Mouse (Mus musculus) MEL (cell line): ENCODE results near the gene Kdm1a.

Experiments used
- CTCF ChIP-seq, 3 experiments: IDR thresholded peaks in 2 of 3; conservative IDR thresholded peaks in 1 of 3; 2 replicates each; pipeline ENCODE4 v1.5.1; 2011 to 2012; ENCODE audit warnings: low read length in 3 of 3, low read depth in 2 of 3, mild to moderate bottlenecking in 2 of 3, improper control_type of control experiment in 1 of 3, inconsistent platforms in 1 of 3, mixed read lengths in 1 of 3, moderate library complexity in 1 of 3; ENCODE audit not compliant: control insufficient read depth in 1 of 3, insufficient read depth in 1 of 3, poor library complexity in 1 of 3, severe bottlenecking in 1 of 3
- EP300 ChIP-seq, 2 experiments: IDR thresholded peaks; 2 replicates each; pipeline ENCODE4 v1.6.1; 2011; ENCODE audit warnings: improper control_type of control experiment in 2 of 2, low read length in 2 of 2, low read depth in 1 of 2, mild to moderate bottlenecking in 1 of 2
- JUND ChIP-seq: IDR thresholded peaks from 2 replicates; pipeline ENCODE4 v1.6.1; 2011; ENCODE audit warnings: low read depth, mild to moderate bottlenecking, improper control_type of control experiment, low read length
- KAT2A ChIP-seq: conservative IDR thresholded peaks from 2 replicates; pipeline ENCODE4 v1.6.1; 2012; ENCODE audit warnings: low read depth, low read length, improper control_type of control experiment, inconsistent platforms
- MAFK ChIP-seq: IDR thresholded peaks from 2 replicates; pipeline ENCODE4 v1.6.1; 2011; ENCODE audit warnings: low read depth, mild to moderate bottlenecking, low read length, improper control_type of control experiment, borderline replicate concordance
- MAX ChIP-seq: IDR thresholded peaks from 2 replicates; pipeline ENCODE4 v1.6.1; 2011; ENCODE audit warnings: low read length, improper control_type of control experiment
- MYC ChIP-seq: IDR thresholded peaks from 2 replicates; pipeline ENCODE4 v1.6.1; 2011; ENCODE audit warnings: low read depth, mild to moderate bottlenecking, low read length, improper control_type of control experiment, moderate library complexity
- NELFE ChIP-seq: IDR thresholded peaks from 2 replicates; pipeline ENCODE4 v1.6.1; 2011; ENCODE audit warnings: low read depth, low read length, improper control_type of control experiment
- NRF1 ChIP-seq: IDR thresholded peaks from 2 replicates; pipeline ENCODE4 v1.6.1; 2014; ENCODE audit warnings: low read depth, mild to moderate bottlenecking, inconsistent platforms, low read length, improper control_type of control experiment, moderate library complexity; ENCODE audit not compliant: poor library complexity, insufficient read depth, severe bottlenecking
- POLR2AphosphoS5 ChIP-seq: IDR thresholded peaks from 2 replicates; pipeline ENCODE4 v1.6.1; 2012; ENCODE audit warnings: low read depth, borderline replicate concordance, mild to moderate bottlenecking, inconsistent platforms, low read length, moderate library complexity, mixed read lengths
- TCF12 ChIP-seq: IDR thresholded peaks from 2 replicates; pipeline ENCODE4 v1.6.1; 2014; ENCODE audit warnings: low read depth, mild to moderate bottlenecking, inconsistent platforms, low read length, improper control_type of control experiment, moderate library complexity

DNA sequence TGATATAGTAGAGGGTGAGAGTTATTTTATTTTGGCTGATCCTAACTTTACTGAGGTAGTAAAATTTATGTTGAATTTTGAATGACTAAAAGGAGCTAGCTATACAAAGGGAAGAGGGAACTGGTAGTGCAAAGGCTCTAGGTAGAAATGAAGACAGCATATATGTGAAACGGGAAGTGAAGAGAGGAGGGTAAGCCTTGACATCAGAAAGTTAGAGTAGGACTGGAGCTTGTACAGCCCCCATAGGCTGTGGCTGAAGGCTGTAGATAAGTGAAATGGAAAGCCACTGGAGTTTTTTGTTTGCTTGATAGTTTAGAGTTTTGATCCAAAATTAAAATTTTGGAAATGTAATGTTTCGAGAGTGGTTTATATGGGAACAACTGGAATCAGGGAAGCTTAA is 83.9 kb downstream of the Kdm1a start:
- no peak for TF ChIP-seq CTCF (IDR thresholded peaks at IDR 0.05 in 2 of 3, conservative IDR thresholded peaks at IDR 0.05 in 1 of 3; ENCODE audit: control insufficient read depth in 1 of 3, insufficient read depth in 1 of 3, low read depth in 2 of 3, low read length in 3 of 3, poor library complexity in 1 of 3, severe bottlenecking in 1 of 3)
- peak; percentile 39 to 72; a peak in 3 of 4 replicates for TF ChIP-seq EP300 (IDR thresholded peaks at IDR 0.05; ENCODE audit: low read depth in 1 of 2, low read length in 2 of 2)
- no peak for TF ChIP-seq MAX
- no peak for TF ChIP-seq NRF1
- TF ChIP-seq MAFK, result no peak
- 0 out of 2 replicates have a peak, but pooled peaks have one; percentile 20 for TF ChIP-seq TCF12
- no peak for TF ChIP-seq POLR2AphosphoS5
- no peak for TF ChIP-seq JUND
- no peak for TF ChIP-seq MYC
- TF ChIP-seq NELFE, result no peak
- no peak for TF ChIP-seq KAT2A
